Mouse (Mus musculus) erythroblast, embryonic 14.5 days (primary cell): ENCODE measurements at regions not wholly inside any gene's neighbourhood (a gene's known extent, or its start where the extent isn't known, plus 50 kb on each side); places are given as distances from the start of the nearest gene placed in this dataset.

Experiments used
- H3K27me3 ChIP-seq: 2 replicates; pipeline ENCODE4 v1.6.1; 2012; ENCODE audit warnings: inconsistent platforms; ENCODE audit not compliant: control insufficient read depth
- H3K36me3 ChIP-seq: 2 replicates; pipeline ENCODE4 v1.6.1; 2012; ENCODE audit warnings: mild to moderate bottlenecking, inconsistent platforms; ENCODE audit not compliant: control insufficient read depth
- H3K4me1 ChIP-seq: 2 replicates; pipeline ENCODE4 v1.6.1; 2012; ENCODE audit warnings: inconsistent platforms; ENCODE audit not compliant: control insufficient read depth
- H3K4me3 ChIP-seq: replicated peaks from 2 replicates; pipeline ENCODE3; 2012; ENCODE audit warnings: moderate library complexity, mild to moderate bottlenecking, inconsistent platforms
- H3K9me3 ChIP-seq: 2 replicates; pipeline ENCODE4 v1.6.1; 2012; ENCODE audit warnings: low read length, inconsistent platforms, mixed read lengths; ENCODE audit not compliant: control insufficient read depth
- GATA1 ChIP-seq: IDR thresholded peaks from 2 replicates; pipeline ENCODE4 v1.6.1; 2012; ENCODE audit warnings: low read length, inconsistent platforms, mixed read lengths
- TAL1 ChIP-seq: IDR thresholded peaks from 3 replicates; pipeline ENCODE4 v1.6.1; 2012; ENCODE audit warnings: low read length, inconsistent platforms, mixed read lengths

DNA sequence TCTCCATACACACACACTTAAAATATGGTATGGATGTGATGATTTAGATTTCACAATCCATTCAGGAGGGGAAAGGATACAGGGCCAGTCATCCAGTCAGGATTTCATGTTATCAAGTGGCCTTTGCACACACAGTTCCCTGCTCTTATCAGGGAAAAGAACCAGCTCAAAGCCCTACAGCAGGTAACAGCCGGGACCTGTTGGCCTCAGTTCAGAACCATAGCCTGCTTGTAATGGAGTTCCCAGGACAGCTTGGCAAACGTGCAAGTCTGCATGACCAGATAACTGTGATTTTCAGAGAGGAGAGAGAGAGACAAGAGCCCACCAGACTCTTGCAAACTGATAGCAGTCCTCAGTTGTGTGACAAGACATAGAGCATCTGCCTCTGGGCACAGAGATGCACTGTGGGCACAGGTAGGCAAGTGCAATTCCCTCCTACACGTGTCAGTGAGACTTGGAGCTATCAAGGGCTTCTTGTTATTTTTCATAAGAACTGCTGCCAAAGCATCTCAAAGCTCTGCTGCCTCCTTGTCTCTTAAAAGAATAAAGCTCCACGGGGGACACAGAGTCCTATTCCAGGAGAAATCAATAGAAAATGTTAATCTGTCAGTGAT, 74.9 kb upstream of the Peli1 start:
- TF ChIP-seq TAL1 (no peak), GATA1 (no peak)
- Histone ChIP-seq H3K4me3 (no peak overlapping the region), H3K9me3 (no peaks in the 10 kb centered on the region), H3K27me3 (peaks cover 4% of the 10 kb centered on the region; the same call in 1 of the 2 replicates), H3K4me1 (no peaks in the 10 kb centered on the region), H3K36me3 (no peaks in the 10 kb centered on the region)

GRCm38 (mm10) chr11:21016791-21017329, 74.2 kb upstream of the Peli1 start:
- no peaks in the 10 kb centered on the region for H3K9me3 ChIP-seq
- TF ChIP-seq TAL1 (no peak), GATA1 (no peak)
- H3K4me1 ChIP-seq = no peaks in the 10 kb centered on the region
- no peak overlapping the region for H3K4me3 ChIP-seq
- H3K36me3 ChIP-seq = no peaks in the 10 kb centered on the region
- H3K27me3 ChIP-seq = peaks cover 4% of the 10 kb centered on the region; the same call in 1 of the 2 replicates

DNA sequence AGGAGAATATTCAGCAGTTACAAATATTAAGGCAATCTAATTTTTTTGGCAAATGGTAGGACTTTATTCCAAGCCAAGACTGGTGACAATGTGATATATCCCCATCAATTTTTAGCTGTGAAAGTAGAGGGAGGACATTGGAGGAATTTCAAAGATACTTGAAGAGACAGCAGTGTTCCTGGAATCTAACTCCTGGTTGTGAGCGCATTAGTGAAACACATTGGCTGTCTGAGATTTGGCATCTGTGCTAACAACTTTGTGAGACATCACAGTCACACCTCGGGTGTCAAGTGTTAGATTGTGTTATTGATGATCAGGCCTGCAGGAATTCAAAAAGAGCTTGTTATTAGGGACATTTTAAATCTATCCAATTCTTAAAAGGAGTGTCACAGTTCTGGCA, 71.3 kb upstream of the Peli1 start:
- TF ChIP-seq GATA1 (no peak), TAL1 (no peak)

DNA sequence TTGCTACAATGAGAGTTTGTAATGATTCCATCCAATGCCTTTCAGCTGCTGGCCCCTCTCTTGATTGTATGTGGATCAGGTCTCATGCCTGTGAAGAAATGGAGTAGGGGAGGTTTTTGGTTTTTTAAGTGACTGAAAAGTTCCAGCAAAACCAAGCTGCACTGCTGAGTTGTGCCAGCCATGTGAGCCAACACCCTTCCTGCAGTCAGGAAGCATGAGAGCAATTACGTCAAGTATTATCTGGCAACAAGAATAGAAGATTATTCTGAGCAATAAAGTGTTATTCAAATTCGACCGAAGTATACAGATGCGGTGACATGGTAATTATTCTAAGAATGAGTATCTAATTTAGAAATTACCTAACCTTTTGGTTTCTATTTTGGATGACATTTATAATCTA, 67.0 kb upstream of the Peli1 start:
- H3K36me3 ChIP-seq = no peaks in the 10 kb centered on the region

More for the DNA sequence above, 71.3 kb upstream of the Peli1 start:
- Histone ChIP-seq H3K36me3 (no peaks in the 10 kb centered on the region), H3K9me3 (no peaks in the 10 kb centered on the region), H3K27me3 (no peaks in the 10 kb centered on the region), H3K4me3 (no peak overlapping the region), H3K4me1 (no peaks in the 10 kb centered on the region)

GRCm38 (mm10) chr11:21024521-21024920, 66.6 kb upstream of the Peli1 start:
- H3K36me3 ChIP-seq = no peaks in the 10 kb centered on the region
- H3K9me3 ChIP-seq = no peaks in the 10 kb centered on the region
- H3K4me3 ChIP-seq = no peak overlapping the region
- TF ChIP-seq TAL1 = no peak
- TF ChIP-seq GATA1 = no peak
- no peaks in the 10 kb centered on the region; the same call in 1 of the 2 replicates for H3K27me3 ChIP-seq
- H3K4me1 ChIP-seq = no peaks in the 10 kb centered on the region; the same call in 1 of the 2 replicates

More for the DNA sequence above, 67.0 kb upstream of the Peli1 start:
- H3K9me3 ChIP-seq = no peaks in the 10 kb centered on the region
- no peaks in the 10 kb centered on the region; the same call in 1 of the 2 replicates for H3K4me1 ChIP-seq
- TF ChIP-seq TAL1 (no peak), GATA1 (no peak)
- no peak overlapping the region for H3K4me3 ChIP-seq
- H3K27me3 ChIP-seq = no peaks in the 10 kb centered on the region; the same call in 1 of the 2 replicates

DNA sequence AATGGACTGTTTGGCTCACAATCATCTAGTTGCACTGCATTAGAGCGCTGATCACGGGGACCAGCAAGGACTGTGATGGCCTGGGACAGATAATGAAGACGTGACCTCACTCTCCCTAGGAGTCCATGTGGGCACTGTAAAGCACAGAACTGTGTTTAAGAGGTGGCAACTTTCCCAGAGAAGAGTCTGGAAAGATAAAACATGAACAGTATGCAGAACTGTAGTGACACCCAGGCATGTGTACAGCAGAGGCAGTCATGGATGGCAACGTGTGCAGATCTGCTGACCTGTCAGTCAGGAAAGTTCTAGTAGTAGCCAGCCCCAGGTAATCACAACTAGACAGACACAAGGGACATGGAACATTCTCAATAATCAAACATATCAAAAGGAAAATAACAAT, 63.8 kb upstream of the Peli1 start:
- TF ChIP-seq TAL1 = no peak
- Histone ChIP-seq H3K27me3 (no peaks in the 10 kb centered on the region; the same call in 1 of the 2 replicates), H3K36me3 (no peaks in the 10 kb centered on the region), H3K4me1 (no peaks in the 10 kb centered on the region; the same call in 1 of the 2 replicates), H3K9me3 (peaks cover 2% of the 10 kb centered on the region; the same call in 1 of the 2 replicates), H3K4me3 (no peak overlapping the region)

GRCm38 (mm10) chr11:21030362-21030761, 60.7 kb upstream of the Peli1 start:
- Histone ChIP-seq H3K27me3 (no peaks in the 10 kb centered on the region; the same call in 1 of the 2 replicates), H3K4me1 (no peaks in the 10 kb centered on the region; the same call in 1 of the 2 replicates), H3K36me3 (no peaks in the 10 kb centered on the region), H3K9me3 (peaks cover 2% of the 10 kb centered on the region; the same call in 1 of the 2 replicates), H3K4me3 (no peak overlapping the region)
- TF ChIP-seq TAL1 (no peak), GATA1 (no peak)

GRCm38 (mm10) chr11:21031816-21032215, 59.3 kb upstream of the Peli1 start:
- Histone ChIP-seq H3K27me3 (no peaks in the 10 kb centered on the region), H3K36me3 (no peaks in the 10 kb centered on the region), H3K4me3 (no peak overlapping the region), H3K4me1 (no peaks in the 10 kb centered on the region; the same call in 1 of the 2 replicates), H3K9me3 (peaks cover 2% of the 10 kb centered on the region; the same call in 1 of the 2 replicates)
- TF ChIP-seq GATA1 (no peak), TAL1 (no peak)

- H3K36me3 ChIP-seq = no peaks in the 10 kb centered on the region
- no peak overlapping the region for H3K4me3 ChIP-seq
- no peaks in the 10 kb centered on the region for H3K27me3 ChIP-seq
- no peaks in the 10 kb centered on the region; the same call in 1 of the 2 replicates for H3K4me1 ChIP-seq
- TF ChIP-seq GATA1 (no peak), TAL1 (no peak)
- peaks cover 2% of the 10 kb centered on the region; the same call in 1 of the 2 replicates for H3K9me3 ChIP-seq
Observed at GRCm38 (mm10) chr11:21033234-21033822, 57.8 kb upstream of the Peli1 start.
